Mouse (Mus musculus) neural tube, embryonic 15.5 days (tissue): ENCODE measurements around the gene Nkpd1. TPM values are rescaled to one million over a fixed set of nuclear protein-coding genes. Genes with fewer than 3 reads are reported as not detected.

Source experiments
- ATAC-seq: fragments of 200-750 bp; cut with Nextera tagmentation; 2 replicates; pipeline ENCODE4 v1.8.0; 2017; ENCODE audit warnings: mild to moderate bottlenecking, moderate TSS enrichment, moderate library complexity; ENCODE audit not compliant: low FRiP score
- H3K27ac ChIP-seq: fragments of 300-500 bp; sonication (generic); replicated peaks from 2 replicates; pipeline ENCODE4 v1.5.1; 2015; ENCODE audit warnings: mild to moderate bottlenecking, inconsistent platforms
- H3K27me3 ChIP-seq: fragments of 300-500 bp; sonication (generic); replicated peaks from 2 replicates; pipeline ENCODE4 v1.6.1; 2015; ENCODE audit warnings: inconsistent platforms
- H3K36me3 ChIP-seq: fragments of 300-500 bp; sonication (generic); 2 replicates; pipeline ENCODE4 v1.6.1; 2015; ENCODE audit warnings: inconsistent platforms
- H3K4me1 ChIP-seq: fragments of 300-500 bp; sonication (generic); 2 replicates; pipeline ENCODE4 v1.6.1; 2015; ENCODE audit warnings: inconsistent platforms
- H3K4me2 ChIP-seq: fragments of 300-500 bp; sonication (generic); 2 replicates; pipeline ENCODE4 v1.6.1; 2015; ENCODE audit warnings: inconsistent platforms, mild to moderate bottlenecking, moderate library complexity
- H3K4me3 ChIP-seq: fragments of 300-500 bp; sonication (generic); replicated peaks from 2 replicates; pipeline ENCODE4 v1.5.1; 2015; ENCODE audit warnings: mild to moderate bottlenecking, inconsistent platforms
- H3K9ac ChIP-seq: fragments of 300-500 bp; sonication (generic); replicated peaks from 2 replicates; pipeline ENCODE4 v1.6.1; 2015; ENCODE audit warnings: mild to moderate bottlenecking, inconsistent platforms
- H3K9me3 ChIP-seq: fragments of 300-500 bp; sonication (generic); replicated peaks from 2 replicates; pipeline ENCODE4 v1.6.1; 2016; ENCODE audit warnings: inconsistent platforms
- WGBS: fragments of 180-500 bp; shearing (Covaris S2); methylation state at CpG from one replicate; pipeline ENCODE4 v1.1.7; 2015; ENCODE audit warnings: mixed read lengths; 5-methylcytosine and 5-hydroxymethylcytosine counted together
- polyA plus RNA-seq: library from polyadenylated mRNA; unstranded; fragments of >200 nt; fragmentation: Nextera tagmentation; extraction: Ambion mirVana; gene quantifications from 2 replicates; pipeline ENCODE4 v1.2.1, GENCODE M21; 2015

Gene Nkpd1
- 1.2 and 1.5 TPM in 2 replicates for polyA plus RNA-seq

GRCm38 (mm10) chr7:19517652-19518365 is at the start of gene Nkpd1:
Gene Nkpd1, plus strand, starts transcription at chr7:19517838.
- Histone ChIP-seq H3K9me3 (no peaks in the 10 kb centered on the region), H3K27me3 (peaks cover 56% of the 10 kb centered on the region), H3K4me1 (peaks cover 19% of the 10 kb centered on the region), H3K27ac (no peak within 1 kb of the TSS), H3K36me3 (no peaks in the 10 kb centered on the region), H3K4me2 (peak within 1 kb of the TSS; percentile 58), H3K9ac (peak within 1 kb of the TSS; percentile 50), H3K4me3 (peak within 1 kb of the TSS; percentile 18; the same call in 1 of the 2 replicates)
- 8% methylated on average over 22 of the region's 29 CpGs for WGBS
- no peak for ATAC-seq

DNA sequence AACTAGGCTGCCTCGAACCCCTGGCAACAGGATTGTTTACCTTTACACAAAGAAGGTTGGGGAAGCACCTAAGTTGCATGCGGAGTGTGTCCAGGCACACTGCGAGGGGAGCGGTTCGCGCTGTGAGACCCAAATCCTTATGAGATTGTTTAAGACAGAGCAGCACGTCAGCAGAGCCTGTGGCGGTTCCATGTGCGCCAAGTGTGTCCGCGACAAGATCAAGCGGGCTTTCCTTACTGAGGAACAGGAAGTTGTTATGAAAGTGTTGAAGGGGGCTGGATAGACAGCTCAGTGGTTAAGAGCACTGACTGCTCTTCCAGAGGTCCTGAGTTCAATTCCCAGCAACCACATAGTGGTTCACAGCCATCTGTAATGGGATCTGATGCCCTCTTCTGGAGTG is 49.4 kb upstream of the Nkpd1 start:
- H3K36me3 ChIP-seq = no peaks in the 10 kb centered on the region
- H3K4me2 ChIP-seq = no peak overlapping the region
- H3K9me3 ChIP-seq = no peaks in the 10 kb centered on the region
- no peak overlapping the region for H3K9ac ChIP-seq
- H3K4me1 ChIP-seq = peaks cover 1% of the 10 kb centered on the region
- H3K27ac ChIP-seq = no peak overlapping the region
- ATAC-seq = no peak
- 70% methylated on average over 12 of the region's 12 CpGs for WGBS
- H3K27me3 ChIP-seq = peaks cover 66% of the 10 kb centered on the region
- no peak overlapping the region for H3K4me3 ChIP-seq

GRCm38 (mm10) chr7:19469404-19469803 is 48.2 kb upstream of the Nkpd1 start:
- no peak overlapping the region for H3K27ac ChIP-seq
- no peaks in the 10 kb centered on the region for H3K36me3 ChIP-seq
- H3K4me2 ChIP-seq = peak overlapping the region; percentile 1; the same call in 1 of the 2 replicates
- ATAC-seq = no peak
- H3K9me3 ChIP-seq = no peaks in the 10 kb centered on the region
- WGBS = 31% methylated on average over 23 of the region's 23 CpGs
- no peak overlapping the region for H3K4me3 ChIP-seq
- peaks cover 10% of the 10 kb centered on the region for H3K4me1 ChIP-seq
- H3K9ac ChIP-seq = no peak overlapping the region
- H3K27me3 ChIP-seq = peaks cover 69% of the 10 kb centered on the region

GRCm38 (mm10) chr7:19470308-19470707 is 47.3 kb upstream of the Nkpd1 start:
- Histone ChIP-seq H3K4me3 (no peak overlapping the region), H3K27me3 (peaks cover 69% of the 10 kb centered on the region), H3K4me2 (no peak overlapping the region), H3K36me3 (no peaks in the 10 kb centered on the region), H3K9me3 (no peaks in the 10 kb centered on the region), H3K4me1 (peaks cover 14% of the 10 kb centered on the region), H3K9ac (no peak overlapping the region), H3K27ac (no peak overlapping the region)
- ATAC-seq = no peak
- WGBS = 18% methylated on average over 14 of the region's 14 CpGs

DNA sequence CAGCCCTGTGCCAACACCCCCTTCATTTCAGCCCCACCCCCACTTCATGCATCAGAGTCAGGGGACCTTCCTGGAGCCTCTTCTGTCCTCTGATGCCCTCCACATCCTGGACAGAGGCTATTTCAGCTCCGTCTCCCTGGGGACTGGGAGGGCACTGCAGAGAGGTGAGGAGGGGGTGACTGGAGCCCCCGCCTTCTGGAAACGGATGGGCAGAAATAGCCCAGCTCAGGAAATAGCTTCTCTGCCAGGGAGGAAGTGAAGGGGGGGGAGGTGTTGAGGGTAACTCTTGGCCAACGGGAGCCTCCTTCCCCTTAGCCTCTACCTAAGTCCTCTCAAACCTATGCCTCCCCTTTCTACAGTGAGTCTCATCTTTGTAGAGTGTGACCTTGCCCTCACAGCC is 45.2 kb upstream of the Nkpd1 start:
- Histone ChIP-seq H3K9ac (no peak overlapping the region), H3K4me3 (no peak overlapping the region), H3K4me1 (peaks cover 14% of the 10 kb centered on the region), H3K27ac (no peak overlapping the region), H3K4me2 (no peak overlapping the region), H3K36me3 (no peaks in the 10 kb centered on the region), H3K27me3 (peaks cover 66% of the 10 kb centered on the region), H3K9me3 (no peaks in the 10 kb centered on the region)
- no peak for ATAC-seq
- WGBS = 53% methylated on average over 4 of the region's 4 CpGs

DNA sequence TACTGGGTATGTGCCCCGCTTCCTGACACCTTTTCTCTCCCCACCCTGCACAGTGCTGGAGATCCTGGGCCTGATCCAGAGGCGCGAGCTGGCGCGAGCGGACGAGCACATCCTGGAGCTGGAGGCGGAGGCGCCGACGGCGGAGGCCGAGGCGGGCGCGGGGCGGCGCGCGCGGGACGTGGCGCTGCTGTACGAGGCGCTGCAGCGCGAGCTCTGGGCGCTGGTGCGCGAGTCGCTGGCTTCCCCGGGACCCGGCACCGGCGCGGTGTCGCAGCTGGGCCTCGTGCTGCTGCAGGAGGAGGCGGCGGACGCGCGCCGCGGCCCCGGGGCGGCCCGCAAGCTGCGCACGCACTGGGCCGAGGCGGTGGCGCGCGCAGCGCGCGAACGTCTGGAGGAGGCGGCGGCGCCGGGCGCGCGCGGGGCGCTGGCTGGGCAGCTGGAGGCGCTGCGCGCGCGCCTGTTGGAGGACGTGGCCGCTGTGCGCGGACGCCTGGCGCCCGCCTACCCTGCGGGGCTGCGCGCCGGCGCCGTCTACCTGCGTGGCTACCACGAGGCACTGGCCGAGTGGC is 43.7 kb upstream of the Nkpd1 start:
- peak; percentile 94 for ATAC-seq
- Histone ChIP-seq H3K4me2 (peak overlapping the region; percentile 89), H3K4me3 (peak overlapping the region; percentile 53), H3K36me3 (no peaks in the 10 kb centered on the region), H3K27me3 (peaks cover 67% of the 10 kb centered on the region), H3K4me1 (peaks cover 14% of the 10 kb centered on the region), H3K9ac (peak overlapping the region; percentile 73), H3K9me3 (no peaks in the 10 kb centered on the region), H3K27ac (peak overlapping the region; percentile 87)
- WGBS = under 1% methylated on average over 78 of the region's 89 CpGs

DNA sequence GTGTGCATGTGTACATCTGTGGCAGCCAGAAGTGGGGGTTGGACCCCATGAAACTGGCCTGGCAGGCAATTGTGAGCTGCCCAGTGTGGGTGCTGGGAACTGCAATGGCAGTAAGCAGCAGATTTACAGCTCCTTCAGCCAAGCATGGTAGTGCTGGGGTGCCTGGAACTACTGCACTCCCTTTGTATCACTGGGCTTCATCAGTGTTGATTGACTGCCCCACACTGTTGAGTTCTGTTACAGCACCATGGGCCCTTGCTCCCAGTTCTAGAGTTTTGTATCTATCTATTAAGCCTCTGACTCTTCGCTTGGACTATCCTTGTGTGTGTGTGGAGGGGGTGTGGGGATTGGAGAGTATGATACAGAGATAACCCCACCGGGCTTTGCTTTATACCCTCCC is 40.6 kb upstream of the Nkpd1 start:
- H3K9me3 ChIP-seq = no peaks in the 10 kb centered on the region
- H3K9ac ChIP-seq = no peak overlapping the region
- H3K4me1 ChIP-seq = peaks cover 14% of the 10 kb centered on the region
- WGBS = 82% methylated on average over 2 of the region's 2 CpGs
- no peaks in the 10 kb centered on the region for H3K36me3 ChIP-seq
- H3K27ac ChIP-seq = no peak overlapping the region
- no peak overlapping the region for H3K4me2 ChIP-seq
- H3K4me3 ChIP-seq = no peak overlapping the region
- H3K27me3 ChIP-seq = peaks cover 38% of the 10 kb centered on the region
- no peak for ATAC-seq

DNA sequence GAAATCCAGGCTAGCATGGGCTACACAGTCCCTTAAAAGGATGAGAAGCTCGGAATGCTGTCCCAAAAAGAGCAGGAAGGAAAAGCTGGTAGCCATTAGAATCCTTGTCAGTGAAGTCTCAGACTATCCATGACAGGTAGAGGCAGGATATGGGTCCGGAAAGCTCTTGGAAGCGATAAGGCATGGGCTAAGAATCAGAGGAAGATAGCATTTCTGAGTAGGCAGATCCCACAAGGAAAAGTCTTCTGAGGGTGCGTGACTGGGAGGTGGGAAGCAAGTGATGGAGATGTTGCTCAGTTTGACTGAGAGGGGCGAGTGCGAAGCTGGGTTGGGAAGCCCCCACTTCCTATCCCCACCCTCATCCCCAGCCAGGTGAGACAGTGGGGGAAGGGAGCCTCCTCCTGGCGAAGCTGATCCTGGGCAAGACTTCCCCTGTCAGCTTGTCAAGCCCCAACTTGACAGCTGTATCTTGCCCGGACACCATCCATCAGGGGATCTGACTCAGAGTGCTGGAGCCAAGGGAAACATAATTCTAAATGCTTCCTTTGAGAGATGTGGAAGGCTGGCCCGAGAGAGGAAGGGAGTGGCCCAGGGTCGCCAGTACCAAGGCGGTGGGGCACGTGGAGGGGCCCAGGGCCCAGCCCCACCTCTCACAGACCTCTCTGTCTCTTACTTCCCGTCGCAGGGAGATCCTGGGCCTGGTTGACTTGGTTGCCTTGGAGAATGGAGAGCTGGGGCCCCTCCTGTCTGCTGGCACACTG is 39.8 kb upstream of the Nkpd1 start:
- 30% methylated on average over 14 of the region's 14 CpGs for WGBS
- Histone ChIP-seq H3K27me3 (peaks cover 31% of the 10 kb centered on the region), H3K9me3 (no peaks in the 10 kb centered on the region), H3K27ac (no peak overlapping the region), H3K4me3 (no peak overlapping the region), H3K4me1 (peaks cover 14% of the 10 kb centered on the region), H3K4me2 (no peak overlapping the region), H3K9ac (no peak overlapping the region), H3K36me3 (no peaks in the 10 kb centered on the region)
- ATAC-seq = no peak

- Histone ChIP-seq H3K4me1 (no peaks in the 10 kb centered on the region), H3K4me3 (no peak overlapping the region), H3K36me3 (no peaks in the 10 kb centered on the region), H3K9ac (no peak overlapping the region), H3K27ac (no peak overlapping the region), H3K27me3 (peaks cover 20% of the 10 kb centered on the region), H3K4me2 (no peak overlapping the region), H3K9me3 (no peaks in the 10 kb centered on the region)
- ATAC-seq = no peak
- 84% methylated on average over 8 of the region's 8 CpGs for whole genome bisulfite sequencing
Observed at GRCm38 (mm10) chr7:19483281-19483680, 34.4 kb upstream of the Nkpd1 start.

DNA sequence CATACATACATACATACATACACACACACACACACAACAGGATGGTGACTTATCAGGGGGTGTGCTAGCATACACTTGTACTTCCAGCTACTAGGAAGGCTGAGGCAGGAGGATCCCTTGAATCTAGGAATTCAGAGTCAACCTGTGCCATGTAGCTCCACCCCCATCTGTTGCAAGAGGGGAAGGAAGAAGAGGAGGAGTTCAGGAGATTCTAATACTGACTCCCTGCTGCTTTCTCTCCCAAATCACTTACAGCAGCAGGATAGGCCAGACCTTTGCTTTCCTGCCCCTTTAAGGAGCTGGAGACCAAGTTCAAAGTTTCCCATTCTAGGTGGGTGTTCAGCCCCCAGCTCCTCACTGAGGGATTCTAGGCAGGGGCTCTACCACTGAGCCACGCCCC is 32.1 kb upstream of the Nkpd1 start:
- Histone ChIP-seq H3K9ac (no peak overlapping the region), H3K4me2 (no peak overlapping the region), H3K36me3 (no peaks in the 10 kb centered on the region), H3K4me3 (no peak overlapping the region), H3K9me3 (no peaks in the 10 kb centered on the region), H3K4me1 (peaks cover 8% of the 10 kb centered on the region; the same call in 1 of the 2 replicates), H3K27ac (no peak overlapping the region), H3K27me3 (peaks cover 41% of the 10 kb centered on the region)
- 92% methylated on average over 1 of the region's 1 CpGs for WGBS
- no peak for ATAC-seq

GRCm38 (mm10) chr7:19486549-19486948 is 31.1 kb upstream of the Nkpd1 start:
- peaks cover 51% of the 10 kb centered on the region for H3K27me3 ChIP-seq
- WGBS = 93% methylated on average over 7 of the region's 7 CpGs
- ATAC-seq = no peak

More at GRCm38 (mm10) chr7:19486549-19486948, 31.1 kb upstream of the Nkpd1 start:
- Histone ChIP-seq H3K4me3 (no peak overlapping the region), H3K4me1 (peaks cover 8% of the 10 kb centered on the region; the same call in 1 of the 2 replicates), H3K9ac (no peak overlapping the region), H3K36me3 (no peaks in the 10 kb centered on the region), H3K9me3 (no peaks in the 10 kb centered on the region), H3K27ac (no peak overlapping the region), H3K4me2 (no peak overlapping the region)
